Mouse (Mus musculus): ENCODE data around the gene Dhx58.

DNA sequence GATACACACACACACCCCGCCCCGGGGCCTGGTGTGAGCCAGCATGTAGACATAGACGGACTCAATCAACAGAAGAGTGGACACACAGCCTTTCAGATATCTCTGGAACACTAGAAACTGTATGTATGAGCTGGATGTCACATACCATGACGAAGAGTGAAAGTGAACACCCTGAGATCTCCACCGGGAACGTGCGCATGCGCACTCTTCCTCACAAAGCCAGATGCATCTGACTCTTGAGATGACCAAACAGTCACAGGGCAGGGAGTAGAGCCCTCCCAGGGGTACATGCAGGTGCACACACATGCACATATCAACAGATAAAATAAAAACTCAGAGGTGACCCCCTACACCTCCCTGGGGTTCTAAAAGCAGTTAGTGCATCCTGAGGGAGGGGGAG is 55.7 kb downstream of the Dhx58 start:
- TF ChIP-seq CTCF (conservative IDR thresholded peaks at IDR 0.05; ENCODE audit: low read length) (no peak), NANOG (IDR thresholded peaks at IDR 0.05; ENCODE audit: borderline replicate concordance, low read length) (no peak), POU5F1 (IDR thresholded peaks at IDR 0.05; ENCODE audit: borderline replicate concordance, low read length) (no peak)

All from E14TG2a.4 (cell line).